Mouse (Mus musculus) cerebellum, postnatal 10 days (tissue): ENCODE data around the gene Gnao1.

Source experiments
- DNase-seq, 2 experiments: peaks; one replicate each; pipeline ENCODE4 v3.0.0; 2021; ENCODE audit warnings: mixed read lengths in 2 of 2

Gene Gnao1

DNA sequence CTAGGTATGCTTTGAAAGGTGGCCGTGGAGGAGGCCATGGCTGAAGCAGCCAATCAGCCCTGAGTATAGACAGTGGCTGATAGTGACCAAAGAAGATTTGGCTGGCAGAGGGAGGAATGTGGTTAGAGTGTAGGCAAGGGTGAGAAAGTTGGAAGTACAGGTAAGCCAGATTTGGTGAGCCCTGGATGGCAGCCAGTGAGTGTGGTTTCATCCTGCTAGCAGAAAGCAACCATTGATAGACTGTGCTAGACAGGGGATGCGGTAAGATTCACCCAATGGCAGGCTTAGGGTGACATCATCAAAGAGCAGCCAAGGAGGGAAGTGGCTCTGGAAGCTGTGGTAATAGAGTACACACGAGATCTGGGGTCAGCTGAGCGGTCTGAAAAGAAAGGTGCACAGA is 88.8 kb downstream of the Gnao1 start:
- no peak for DNase-seq

DNA sequence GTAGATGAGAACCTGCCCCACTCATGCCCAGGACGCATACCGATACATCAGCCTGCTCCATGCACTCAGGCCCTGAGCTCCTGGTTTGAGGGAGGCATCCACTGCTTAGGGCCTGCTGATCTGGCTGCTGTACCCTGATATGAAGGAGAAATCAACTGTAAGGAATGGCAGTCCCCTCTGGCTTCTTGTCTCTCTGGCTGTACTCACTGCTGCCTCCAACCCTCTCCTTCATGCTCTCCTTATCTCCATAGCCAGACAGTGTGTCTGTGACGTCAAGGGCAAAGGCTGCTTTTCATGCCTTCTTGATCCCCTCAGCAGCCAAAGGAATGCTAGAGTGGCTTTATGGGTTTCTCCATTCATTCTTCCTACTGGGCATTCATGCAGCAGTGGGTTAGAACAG is 92.3 kb downstream of the Gnao1 start:
- DNase-seq = no peak

DNA sequence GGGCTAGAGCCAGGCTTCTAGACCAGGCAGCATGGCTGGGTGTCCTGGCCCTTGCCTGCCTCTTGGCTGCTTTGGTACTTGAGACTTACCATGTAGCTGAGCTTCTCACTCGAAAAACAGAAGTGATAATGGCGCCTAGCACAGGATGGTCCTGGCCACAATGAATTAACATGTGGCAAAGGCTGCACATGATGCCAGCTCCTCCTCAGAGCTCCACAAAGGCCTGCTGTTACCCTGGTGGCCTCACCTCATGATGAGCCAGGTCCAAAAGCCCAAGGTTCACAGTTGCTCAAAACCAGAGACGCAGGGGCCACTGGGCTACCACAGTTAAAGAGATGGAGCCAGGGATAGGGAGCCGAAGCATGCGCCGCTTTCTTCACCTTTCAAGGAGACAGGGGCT is 97.2 kb downstream of the Gnao1 start:
- DNase-seq = peak in 1 of 2 experiments; percentile 37

GRCm38 (mm10) chr8:93907987-93908441 is 98.2 kb downstream of the Gnao1 start:
- DNase-seq = peak; percentile 86 to 89

DNA sequence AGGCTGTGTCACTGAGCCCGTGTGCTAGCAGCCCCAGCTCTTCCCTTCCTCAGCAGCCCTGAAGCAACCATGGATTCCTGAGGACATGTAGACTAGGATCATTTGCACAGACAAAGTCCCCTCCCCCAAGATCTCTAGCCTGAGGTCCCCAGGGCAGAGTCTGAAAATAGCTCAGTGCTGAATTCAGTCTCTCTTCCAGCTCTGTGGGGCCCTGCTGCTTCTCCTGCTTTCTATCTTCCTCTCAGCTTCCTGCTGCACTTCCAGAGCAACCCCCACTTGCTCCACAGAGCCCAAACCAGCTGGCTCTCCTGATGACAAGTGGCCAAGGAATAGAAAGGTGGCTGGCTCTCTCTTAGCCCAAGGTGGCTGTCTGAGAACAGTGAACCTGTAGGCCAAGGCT is 98.8 kb downstream of the Gnao1 start:
- DNase-seq = peak; percentile 69

GRCm38 (mm10) chr8:93911715-93912555 is 102.2 kb downstream of the Gnao1 start:
- DNase-seq = no peak

GRCm38 (mm10) chr8:93917859-93918421 is 108.2 kb downstream of the Gnao1 start:
- peak; percentile 97 to 98 for DNase-seq

- peak in 1 of 2 experiments; percentile 36 for DNase-seq
Observed at GRCm38 (mm10) chr8:93918580-93918979, 108.8 kb downstream of the Gnao1 start.

- DNase-seq = peak; percentile 75 to 82
Observed at GRCm38 (mm10) chr8:93919422-93919821, 109.7 kb downstream of the Gnao1 start.

DNA sequence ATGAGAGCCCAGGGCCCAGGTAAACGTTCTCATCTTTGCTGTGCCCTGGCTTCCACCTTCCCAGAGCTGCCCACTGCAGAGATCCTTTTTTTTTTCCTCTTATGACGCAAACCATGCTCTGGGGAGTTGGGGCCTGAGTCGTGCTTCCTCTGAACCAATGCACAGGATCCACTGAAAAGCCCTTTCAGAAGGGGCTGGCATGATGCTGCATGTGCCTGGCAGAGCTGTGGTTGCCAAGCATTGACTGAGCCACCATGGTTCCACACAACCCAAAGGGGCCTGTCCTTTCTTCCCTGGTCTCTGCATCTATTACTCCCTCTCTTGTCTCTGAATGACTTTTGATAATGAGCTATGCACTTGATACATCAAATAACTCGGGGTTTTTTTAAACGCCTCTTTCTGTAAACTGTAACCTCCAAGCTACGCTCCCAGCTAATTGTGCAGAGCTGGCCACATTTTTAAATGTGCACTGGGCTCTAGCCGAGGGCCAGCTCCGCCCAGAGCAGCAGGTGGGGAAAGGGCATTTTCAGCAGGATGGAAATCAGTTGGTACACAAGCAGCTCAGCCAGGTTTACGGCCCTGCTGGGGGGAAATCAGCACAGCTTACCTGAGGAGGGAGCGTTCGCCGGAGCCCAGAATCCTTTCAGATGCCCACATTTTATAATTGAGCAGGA is 110.3 kb downstream of the Gnao1 start:
- DNase-seq = peak; percentile 68 to 73

GRCm38 (mm10) chr8:93920590-93920948 is 110.8 kb downstream of the Gnao1 start:
- DNase-seq = peak; percentile 61 to 62

DNA sequence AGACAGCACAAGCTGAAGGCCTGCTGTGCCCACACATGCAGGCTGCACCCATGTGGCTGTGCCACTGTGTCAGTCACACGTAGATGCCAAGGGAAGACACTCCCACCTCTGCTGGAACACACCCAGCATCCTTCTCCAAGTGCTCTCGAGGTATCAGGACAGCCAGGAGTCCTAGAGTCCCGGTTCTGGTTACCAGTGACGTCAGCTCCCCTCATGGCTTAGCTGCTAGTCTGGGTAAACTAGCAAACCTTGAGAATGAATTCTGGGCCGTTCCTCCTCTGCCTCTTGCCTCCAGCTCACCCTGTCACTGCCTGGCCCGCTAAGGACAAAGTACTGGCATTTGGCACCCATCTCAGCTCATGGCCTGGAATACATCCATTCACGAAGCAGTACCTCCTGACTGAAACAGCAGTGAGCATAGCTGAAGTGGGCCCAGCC is 114.2 kb downstream of the Gnao1 start:
- no peak for DNase-seq

DNA sequence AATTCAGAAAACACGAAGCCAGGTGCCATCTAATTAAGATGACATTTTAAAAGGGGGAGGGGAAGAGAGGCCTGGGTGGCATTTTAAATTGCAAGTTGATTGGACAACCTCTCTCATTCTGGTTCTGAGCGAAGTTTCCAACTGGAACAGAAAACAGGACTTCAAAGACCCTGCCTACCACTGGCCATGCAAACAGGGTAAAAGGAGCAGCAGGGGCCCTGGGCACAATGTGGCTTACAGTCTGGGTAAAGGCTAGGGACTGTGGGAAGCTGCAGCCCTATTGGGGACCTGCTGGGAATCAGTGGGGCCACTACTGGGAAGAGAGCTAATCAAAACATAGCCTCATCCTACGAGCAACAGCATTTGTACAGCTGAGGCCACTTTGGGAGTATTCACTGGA is 115.7 kb downstream of the Gnao1 start:
- no peak for DNase-seq

DNA sequence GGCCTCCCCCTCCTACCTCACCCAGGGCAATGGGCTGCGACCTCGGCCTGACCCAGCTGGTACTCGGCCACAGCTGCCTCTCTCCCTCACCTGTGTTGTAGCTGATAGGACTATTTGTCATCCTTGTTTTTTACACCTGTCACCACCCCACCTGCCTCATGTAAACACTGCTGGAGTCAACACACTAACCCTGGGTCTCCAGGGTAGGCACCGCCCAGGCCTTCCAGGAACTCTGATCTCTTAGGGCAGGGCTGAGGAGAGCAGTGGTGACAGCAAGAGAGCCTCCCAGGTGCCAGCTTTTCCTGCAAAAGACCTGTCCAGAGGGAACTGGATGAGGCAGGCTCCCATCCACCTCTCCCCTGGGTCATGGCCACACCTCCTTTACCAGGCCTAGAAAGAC is 119.5 kb downstream of the Gnao1 start:
- DNase-seq = no peak

- DNase-seq = no peak
Observed at GRCm38 (mm10) chr8:93931336-93931735, 121.6 kb downstream of the Gnao1 start.

GRCm38 (mm10) chr8:93932873-93933272 is 123.1 kb downstream of the Gnao1 start:
- peak; percentile 93 to 94 for DNase-seq

- no peak for DNase-seq
Observed at GRCm38 (mm10) chr8:93933288-93933687, 123.5 kb downstream of the Gnao1 start.

- DNase-seq = no peak
Observed at GRCm38 (mm10) chr8:93938193-93938592, 128.4 kb downstream of the Gnao1 start.

DNA sequence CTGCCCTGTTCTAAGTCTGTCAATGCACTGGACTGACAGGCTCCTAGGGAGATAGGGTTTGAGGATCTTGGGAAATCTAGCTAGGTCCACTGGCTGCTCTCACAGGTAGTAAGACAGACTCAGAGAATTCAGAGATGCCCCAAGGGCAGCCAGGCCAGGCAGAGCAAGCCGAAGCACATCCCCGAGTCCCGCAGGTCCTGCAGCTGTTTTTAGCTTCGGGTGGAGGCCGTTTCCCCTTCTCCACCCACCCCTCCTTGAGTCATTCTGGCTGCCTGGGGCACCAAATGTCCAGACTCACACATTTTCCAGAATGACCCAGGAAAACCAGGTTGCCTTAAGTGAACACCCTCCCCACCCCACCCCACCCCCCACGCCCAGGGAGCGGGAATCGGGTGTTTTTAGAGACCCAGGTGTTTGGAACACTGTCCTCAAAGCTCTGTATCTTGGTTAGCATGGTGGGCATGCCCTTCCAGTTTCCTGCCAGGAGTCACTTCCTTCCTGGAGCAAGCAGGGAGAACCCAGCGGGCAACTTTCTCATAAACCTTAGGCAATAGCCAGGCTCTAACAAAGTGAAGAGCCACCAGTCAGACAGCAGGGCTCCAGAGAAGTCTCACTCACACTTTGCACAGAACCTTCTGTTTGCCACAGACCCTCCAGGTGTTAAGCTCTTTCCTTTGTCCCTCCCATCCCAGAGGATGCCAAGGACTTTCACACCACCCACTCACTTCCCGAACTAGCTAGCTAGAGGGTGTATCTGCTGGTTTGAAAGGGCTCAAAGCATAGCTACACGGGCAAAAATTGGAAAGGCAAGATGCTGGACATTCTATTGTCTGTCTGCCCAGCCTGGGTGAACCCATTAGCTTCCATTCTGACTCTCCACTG is 131.0 kb downstream of the Gnao1 start:
- DNase-seq = no peak

DNA sequence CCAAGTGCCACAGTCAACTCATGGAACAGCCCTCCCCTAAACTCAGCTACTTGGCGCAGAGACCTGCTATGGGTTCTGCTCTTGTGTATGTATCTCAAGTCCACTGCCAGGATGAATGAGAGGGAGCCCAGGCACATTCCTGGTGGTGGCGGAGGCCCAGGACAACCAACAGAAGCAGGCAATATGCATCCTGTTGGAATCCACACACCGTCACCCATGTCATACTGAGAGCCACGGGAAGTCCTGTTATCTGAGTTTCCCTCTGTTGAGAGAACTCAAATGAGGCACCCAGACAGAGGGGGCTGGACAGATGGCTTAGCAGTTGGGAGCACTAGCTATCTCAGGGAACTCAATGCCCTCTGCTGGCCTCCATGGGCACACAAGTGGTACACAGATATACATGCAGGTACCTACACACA is 131.9 kb downstream of the Gnao1 start:
- DNase-seq = peak; percentile 62 to 73

DNA sequence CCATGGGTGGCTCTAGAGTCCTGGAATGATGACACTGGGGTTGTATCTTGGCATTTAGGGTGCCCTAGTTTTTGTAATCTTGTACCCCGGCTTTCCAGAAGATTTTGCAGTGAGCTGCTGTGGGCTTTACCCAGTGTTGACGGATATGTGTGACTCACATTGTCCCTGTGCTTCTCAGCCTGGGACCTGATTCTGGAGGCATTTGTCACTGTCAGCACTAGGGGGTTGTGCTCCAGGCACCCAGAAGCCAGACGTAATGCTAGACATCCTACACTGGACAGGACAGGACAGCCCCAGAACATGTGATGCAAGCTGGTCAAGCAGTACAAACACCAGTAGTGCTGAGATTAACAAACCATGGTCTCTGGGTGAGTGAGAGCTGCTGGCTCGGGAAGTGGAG is 136.0 kb downstream of the Gnao1 start:
- DNase-seq = no peak

DNA sequence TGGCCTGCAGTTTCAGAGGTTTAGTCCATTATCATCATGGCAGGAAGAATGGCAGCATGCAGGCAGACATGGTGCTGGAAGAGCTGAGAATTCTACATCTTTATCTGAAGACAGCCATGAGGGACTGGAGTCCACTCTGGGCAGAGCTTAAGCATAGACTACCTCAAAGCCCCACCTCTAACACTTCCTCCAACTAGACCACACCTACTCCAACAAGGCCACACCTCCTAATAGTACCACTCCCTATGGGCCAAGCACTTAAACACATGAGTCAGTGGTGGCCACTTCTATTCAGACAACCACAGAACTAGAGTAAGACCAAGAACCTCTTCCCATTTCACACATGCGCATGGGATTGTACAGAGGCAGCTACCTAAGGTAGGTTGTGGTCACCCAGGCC is 136.6 kb downstream of the Gnao1 start:
- DNase-seq = no peak

GRCm38 (mm10) chr8:93950133-93950532 is 140.4 kb downstream of the Gnao1 start:
- DNase-seq = no peak
